Mouse (Mus musculus): ENCODE measurements around the gene Psat1.

GRCm38 (mm10) chr19:15879271-15879670 lies 67.9 kb downstream of the Psat1 start:
- no peak for TF ChIP-seq CTCF (IDR thresholded peaks at IDR 0.05; ENCODE audit: low read depth)
- no peak for TF ChIP-seq EP300 (IDR thresholded peaks at IDR 0.05; ENCODE audit: low read depth)
